Mouse (Mus musculus) spleen, postnatal 14 days (tissue): ENCODE data around the gene Ankrd44.

Experiments
- DNase-seq, 2 experiments: peaks; one replicate each; pipeline ENCODE4 v3.0.0; 2021 to 2022; ENCODE audit warnings: low spot score in 2 of 2

Gene Ankrd44

GRCm38 (mm10) chr1:54809811-54810549 lies 116.2 kb downstream of the Ankrd44 start:
- DNase-seq, result no peak

GRCm38 (mm10) chr1:54809098-54809490 lies 117.1 kb downstream of the Ankrd44 start:
- DNase-seq, result no peak

- DNase-seq, result no peak
Measured at GRCm38 (mm10) chr1:54808401-54809097, 117.6 kb downstream of the Ankrd44 start.

GRCm38 (mm10) chr1:54807832-54808231 lies 118.4 kb downstream of the Ankrd44 start:
- no peak for DNase-seq

GRCm38 (mm10) chr1:54806116-54806850 lies 119.9 kb downstream of the Ankrd44 start:
- no peak for DNase-seq

GRCm38 (mm10) chr1:54804406-54804805 lies 121.8 kb downstream of the Ankrd44 start:
- no peak for DNase-seq

- no peak for DNase-seq
Measured at GRCm38 (mm10) chr1:54802703-54803102, 123.5 kb downstream of the Ankrd44 start.

- no peak for DNase-seq
Measured at GRCm38 (mm10) chr1:54801256-54801655, 124.9 kb downstream of the Ankrd44 start.

GRCm38 (mm10) chr1:54799421-54799820 lies 126.8 kb downstream of the Ankrd44 start:
- no peak for DNase-seq

- DNase-seq, result no peak
Measured at GRCm38 (mm10) chr1:54798415-54798814, 127.8 kb downstream of the Ankrd44 start.

- DNase-seq, result no peak
Measured at GRCm38 (mm10) chr1:54794709-54795108, 131.5 kb downstream of the Ankrd44 start.

- DNase-seq, result no peak
Measured at GRCm38 (mm10) chr1:54791406-54791805, 134.8 kb downstream of the Ankrd44 start.

- no peak for DNase-seq
Measured at GRCm38 (mm10) chr1:54789327-54789960, 136.7 kb downstream of the Ankrd44 start.

- no peak for DNase-seq
Measured at GRCm38 (mm10) chr1:54788337-54788736, 137.8 kb downstream of the Ankrd44 start.

- DNase-seq, result no peak
Measured at GRCm38 (mm10) chr1:54778151-54778550, 148.0 kb downstream of the Ankrd44 start.

- DNase-seq, result no peak
Measured at GRCm38 (mm10) chr1:54777104-54777503, 149.1 kb downstream of the Ankrd44 start.

GRCm38 (mm10) chr1:54776116-54776515 lies 150.1 kb downstream of the Ankrd44 start:
- DNase-seq, result no peak

GRCm38 (mm10) chr1:54772843-54773242 lies 153.3 kb downstream of the Ankrd44 start:
- DNase-seq, result no peak

GRCm38 (mm10) chr1:54771471-54771870 lies 154.7 kb downstream of the Ankrd44 start:
- DNase-seq, result no peak

- DNase-seq, result no peak
Measured at GRCm38 (mm10) chr1:54767221-54767620, 159.0 kb downstream of the Ankrd44 start.

GRCm38 (mm10) chr1:54765632-54766238 lies 160.5 kb downstream of the Ankrd44 start:
- DNase-seq, result no peak
